Mouse (Mus musculus) cortical plate, adult 2 months (tissue): ENCODE measurements around the gene Fam167b. TPM values are rescaled to one million over a fixed set of nuclear protein-coding genes. Genes with fewer than 3 reads are reported as not detected.
A peak's percentile ranks its signal among the peaks of the same experiment; 100 is the strongest.

ENCODE experiments used
- H3K27ac ChIP-seq: fragments of 200-500 bp; 2 replicates; pipeline ENCODE4 v1.5.1; 2012; ENCODE audit warnings: low read length, control low read depth, inconsistent platforms; ENCODE audit not compliant: insufficient read depth
- H3K4me1 ChIP-seq: fragments of 200-500 bp; 2 replicates; pipeline ENCODE4 v1.6.1; 2011; ENCODE audit warnings: low read length; ENCODE audit not compliant: control insufficient read depth, insufficient read depth
- H3K4me3 ChIP-seq: fragments of 200-500 bp; 2 replicates; pipeline ENCODE4 v1.5.1; 2011; ENCODE audit warnings: mild to moderate bottlenecking, low read length, control low read depth; ENCODE audit not compliant: insufficient read depth
- CTCF ChIP-seq: fragments of 200-500 bp; IDR thresholded peaks from 2 replicates; pipeline ENCODE4 v1.5.1; 2011; ENCODE audit warnings: mild to moderate bottlenecking, control low read depth, low read length; ENCODE audit not compliant: insufficient read depth; ENCODE audit errors: extremely low read depth
- POLR2A ChIP-seq: fragments of 200-500 bp; IDR thresholded peaks from 2 replicates; pipeline ENCODE4 v1.6.1; 2011; ENCODE audit warnings: mild to moderate bottlenecking, low read length, control low read depth; ENCODE audit not compliant: insufficient read depth; ENCODE audit errors: extremely low read depth
- polyA plus RNA-seq: library from polyadenylated mRNA; depleted of rRNA; stranded (reverse); fragments of >200 nt; gene quantifications from 2 replicates; pipeline ENCODE4 v1.2.3, GENCODE M21; 2012

Fam167b gene
- polyA plus RNA-seq, 1 experiment = 1.2 TPM

GRCm38 (mm10) chr4:129577688-129578087, 661 bp downstream of the Fam167b start:
- Histone ChIP-seq H3K4me1 (no peaks in the 10 kb centered on the region), H3K4me3 (no peak overlapping the region), H3K27ac (no peak overlapping the region)
- TF ChIP-seq CTCF (no peak), POLR2A (no peak)

DNA sequence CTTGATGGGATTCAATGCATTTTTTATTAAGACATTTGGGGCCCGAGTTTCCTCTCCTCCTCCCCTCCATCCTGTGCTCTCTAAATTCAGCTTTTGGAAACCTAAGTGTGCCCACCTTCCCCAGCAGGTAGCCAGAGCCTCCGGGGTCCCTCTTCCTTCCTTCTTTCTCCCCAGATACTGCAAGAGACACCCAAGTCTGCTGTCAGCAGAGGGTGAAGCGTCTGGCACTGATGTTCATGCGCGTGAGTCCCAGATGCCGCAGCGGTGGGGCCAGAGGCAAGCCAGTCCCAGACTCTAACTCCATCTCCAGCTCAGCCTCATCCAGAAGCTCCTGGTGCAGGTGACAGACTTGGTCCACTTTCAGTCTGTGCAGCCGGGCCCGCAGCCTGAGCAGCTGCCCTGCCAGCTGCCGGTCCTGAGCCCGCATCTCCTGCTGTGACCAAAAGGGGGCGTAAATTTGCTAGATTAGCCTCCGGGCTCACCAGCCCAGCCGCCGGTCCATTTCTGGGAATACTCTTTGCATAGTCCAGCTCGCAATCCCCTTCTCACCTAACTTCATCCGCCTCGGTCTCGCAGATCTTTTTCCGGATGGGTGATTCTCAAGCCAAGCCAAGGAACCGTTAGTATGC, 1.4 kb downstream of the Fam167b start:
- Histone ChIP-seq H3K4me3 (no peak overlapping the region), H3K4me1 (no peaks in the 10 kb centered on the region), H3K27ac (no peak overlapping the region)
- TF ChIP-seq CTCF (0 out of 2 replicates have a peak, but pooled peaks have one; percentile 23), POLR2A (no peak)

DNA sequence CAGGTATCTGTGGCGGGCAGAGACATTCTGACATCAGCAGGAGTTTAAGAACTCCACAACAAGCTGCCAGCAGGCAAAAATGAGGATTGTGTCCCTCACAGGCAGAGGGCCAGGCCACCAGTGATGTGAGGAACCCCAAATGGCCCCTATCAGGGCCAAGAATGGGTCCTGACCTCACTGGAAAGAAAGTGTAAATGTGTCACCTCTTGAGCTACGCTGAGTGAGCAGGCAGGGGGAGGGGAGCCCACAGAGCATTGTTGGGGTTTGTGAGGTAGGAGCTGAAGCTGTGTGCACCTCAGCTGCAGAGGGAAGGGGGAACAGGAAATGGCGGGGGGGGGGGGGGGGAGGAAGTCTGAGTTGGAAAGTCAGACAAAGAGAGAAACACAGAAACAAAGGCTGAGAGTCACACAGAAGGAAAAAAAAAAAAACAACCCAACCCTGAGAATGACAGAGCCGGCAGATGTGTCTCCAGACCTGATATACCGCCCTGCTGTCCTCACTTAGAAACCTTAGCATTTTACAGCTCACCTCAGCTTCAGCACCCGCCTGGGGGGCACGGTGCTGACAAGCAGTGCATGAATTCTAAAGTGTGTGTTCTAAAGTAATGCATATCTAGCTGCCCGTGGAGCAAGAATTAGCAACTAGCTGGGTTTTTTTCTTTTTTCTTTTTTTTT, 3.0 kb downstream of the Fam167b start:
- Histone ChIP-seq H3K4me3 (no peak overlapping the region), H3K4me1 (no peaks in the 10 kb centered on the region), H3K27ac (no peak overlapping the region)
- TF ChIP-seq CTCF (no peak), POLR2A (no peak)

- TF ChIP-seq CTCF = no peak
- TF ChIP-seq POLR2A = no peak
- Histone ChIP-seq H3K27ac (no peak within 1 kb of the TSS), H3K4me1 (no peaks in the 10 kb centered on the region), H3K4me3 (no peak within 1 kb of the TSS)
Measured at GRCm38 (mm10) chr4:129573430-129573829, 4.9 kb downstream of the Fam167b start, which contains the start of gene Lck. Gene Lck (minus strand): TSS chr4:129573641.

DNA sequence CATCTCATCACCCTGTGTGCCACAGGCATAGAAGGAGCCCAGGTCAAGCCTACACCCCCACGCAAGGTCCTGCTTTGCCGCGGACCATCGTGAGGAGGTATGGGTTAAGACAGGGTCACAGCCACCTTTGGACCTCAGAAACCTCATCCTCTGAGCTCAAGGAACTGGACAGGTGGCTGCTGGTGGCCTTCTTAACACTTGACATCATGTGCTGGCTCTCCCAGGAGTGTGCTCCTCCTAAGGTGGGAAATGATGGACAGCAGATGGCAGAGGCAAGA, 5.3 kb downstream of the Fam167b start:
- no peak overlapping the region for H3K4me3 ChIP-seq
- TF ChIP-seq CTCF (no peak), POLR2A (no peak)
- H3K4me1 ChIP-seq = no peaks in the 10 kb centered on the region
- no peak overlapping the region for H3K27ac ChIP-seq

DNA sequence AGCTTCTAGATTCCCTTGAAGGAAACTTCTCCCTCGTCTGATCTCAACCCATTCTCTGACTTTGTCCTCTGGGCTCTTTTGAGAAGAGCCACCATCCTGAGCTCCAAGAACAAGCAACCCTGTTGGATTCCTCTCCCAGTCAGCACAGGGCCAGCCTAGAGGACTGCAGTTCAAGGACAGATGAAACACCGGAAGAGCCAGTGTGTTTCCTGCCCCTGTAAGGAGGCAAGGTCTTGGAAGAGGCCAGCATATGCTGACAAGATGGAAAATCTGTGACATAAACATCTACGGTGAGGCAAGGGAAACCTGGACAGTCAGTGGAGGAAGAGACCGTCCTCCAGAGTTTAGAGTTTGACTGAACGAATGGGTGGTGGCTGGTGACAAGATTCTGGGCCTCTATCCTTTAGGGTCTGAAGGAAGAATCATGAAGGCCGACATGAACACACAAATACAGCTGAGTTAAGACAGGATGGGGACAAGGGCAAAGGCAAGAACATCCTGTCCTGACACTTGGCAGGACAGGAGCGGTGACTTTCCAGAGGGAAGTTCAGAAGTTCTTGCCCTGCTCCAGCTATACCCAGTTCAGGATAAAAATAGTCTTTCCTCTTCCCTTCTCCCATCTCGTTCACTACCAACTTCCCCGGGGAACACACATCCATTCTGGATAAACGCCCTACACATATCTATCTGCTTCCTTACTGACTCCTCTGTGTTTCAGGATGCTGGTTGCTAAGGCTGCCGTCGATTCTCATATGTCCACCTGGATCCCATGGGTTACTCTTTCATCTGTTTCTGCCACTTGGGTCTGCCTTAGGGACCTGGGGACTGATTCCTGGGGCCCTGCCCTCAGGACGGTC, 5.9 kb downstream of the Fam167b start:
- H3K27ac ChIP-seq = no peak overlapping the region

DNA sequence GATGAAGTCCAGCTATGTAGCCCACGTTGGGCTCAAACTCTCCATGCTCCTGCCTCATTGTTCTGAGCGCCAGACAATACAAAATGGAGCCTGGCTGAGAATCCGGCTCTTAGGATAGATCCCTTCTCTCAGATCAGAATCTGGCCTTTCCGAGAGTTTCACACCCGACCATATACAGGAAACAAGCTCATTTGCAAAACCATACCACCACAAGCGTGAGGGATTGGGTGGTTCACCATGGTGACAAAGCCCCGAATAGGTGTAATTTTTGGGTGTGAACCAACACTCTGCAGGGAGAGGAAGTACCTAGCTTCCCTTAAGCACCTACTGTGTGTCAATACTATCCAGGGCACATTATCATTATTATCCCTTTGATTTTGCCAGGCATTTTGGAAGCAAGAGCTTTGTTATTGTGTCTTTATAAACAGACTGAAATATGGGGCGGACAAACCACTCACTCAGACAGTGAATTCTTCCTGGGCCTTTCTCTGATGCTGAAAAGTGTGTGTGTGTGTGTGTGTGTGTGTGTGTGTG, 6.7 kb downstream of the Fam167b start:
- TF ChIP-seq POLR2A (no peak), CTCF (no peak)
- Histone ChIP-seq H3K4me3 (no peak overlapping the region), H3K4me1 (no peaks in the 10 kb centered on the region), H3K27ac (no peak overlapping the region)

More for the DNA sequence above, 5.9 kb downstream of the Fam167b start:
- no peak overlapping the region for H3K4me3 ChIP-seq
- TF ChIP-seq CTCF = no peak
- TF ChIP-seq POLR2A = no peak
- no peaks in the 10 kb centered on the region for H3K4me1 ChIP-seq

GRCm38 (mm10) chr4:129570028-129570427, 8.3 kb downstream of the Fam167b start:
- H3K27ac ChIP-seq = no peak overlapping the region
- TF ChIP-seq POLR2A (no peak), CTCF (no peak)
- no peak overlapping the region for H3K4me3 ChIP-seq
- no peaks in the 10 kb centered on the region for H3K4me1 ChIP-seq

DNA sequence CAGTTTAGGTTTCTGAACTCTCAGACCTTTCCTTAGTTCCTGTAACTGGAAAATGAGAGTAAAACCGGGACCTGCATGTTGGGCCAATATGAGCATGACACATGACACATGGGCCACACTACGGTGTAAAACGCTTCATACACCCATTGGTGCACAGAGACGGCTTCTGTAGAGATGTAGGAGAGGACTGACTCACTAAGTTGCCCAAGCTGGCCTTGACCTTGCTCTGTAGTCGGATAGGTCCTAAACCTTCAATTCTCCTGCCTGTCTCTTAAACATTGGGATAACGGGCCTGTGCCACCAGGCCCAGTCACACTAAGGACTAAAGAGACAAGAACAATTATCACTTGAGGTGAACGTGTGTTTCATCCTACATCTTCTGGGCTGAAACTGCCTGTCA, 10.0 kb downstream of the Fam167b start:
- Histone ChIP-seq H3K4me3 (no peak overlapping the region), H3K4me1 (no peaks in the 10 kb centered on the region), H3K27ac (no peak overlapping the region)
- TF ChIP-seq POLR2A (no peak), CTCF (no peak)

- TF ChIP-seq POLR2A (no peak), CTCF (no peak)
- H3K27ac ChIP-seq = no peak overlapping the region
- H3K4me1 ChIP-seq = no peaks in the 10 kb centered on the region
- H3K4me3 ChIP-seq = no peak overlapping the region
Measured at GRCm38 (mm10) chr4:129565139-129565538, 13.2 kb downstream of the Fam167b start.

GRCm38 (mm10) chr4:129563718-129564117, 14.6 kb downstream of the Fam167b start:
- TF ChIP-seq CTCF (no peak), POLR2A (no peak)
- Histone ChIP-seq H3K27ac (no peak overlapping the region), H3K4me1 (no peaks in the 10 kb centered on the region), H3K4me3 (no peak overlapping the region)
